Mouse (Mus musculus): ENCODE data around the gene Ercc1.

DNA sequence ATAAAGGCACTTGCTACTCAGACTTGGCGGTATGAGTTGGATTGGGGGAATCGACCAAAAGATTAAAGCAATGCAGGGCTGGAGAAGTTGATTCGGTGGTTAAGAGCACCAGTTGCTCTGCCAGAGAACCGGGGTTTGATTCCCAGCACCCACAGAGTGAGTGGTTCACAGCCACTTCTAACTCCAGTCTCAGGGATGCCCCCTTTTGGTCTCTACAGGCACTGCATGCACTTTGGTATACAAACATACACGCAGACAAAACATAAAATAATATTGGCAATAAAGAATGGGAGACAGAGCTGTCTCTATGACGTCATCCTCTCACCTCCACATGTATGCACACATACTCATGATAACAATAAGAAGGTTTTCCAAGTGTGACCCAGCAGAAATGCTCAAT, 47.5 kb upstream of the Ercc1 start:
- TF ChIP-seq CTCF (IDR thresholded peaks at IDR 0.05; ENCODE audit: extremely low read depth, insufficient read depth, low read length): no peak
- TF ChIP-seq POLR2A (IDR thresholded peaks at IDR 0.05; ENCODE audit: extremely low read depth, insufficient read depth, low read length): no peak

All from cortical plate, adult 2 months (tissue).